Mouse (Mus musculus): Measurements from ENCODE around the gene Fam124a.

The Fam124a gene

DNA sequence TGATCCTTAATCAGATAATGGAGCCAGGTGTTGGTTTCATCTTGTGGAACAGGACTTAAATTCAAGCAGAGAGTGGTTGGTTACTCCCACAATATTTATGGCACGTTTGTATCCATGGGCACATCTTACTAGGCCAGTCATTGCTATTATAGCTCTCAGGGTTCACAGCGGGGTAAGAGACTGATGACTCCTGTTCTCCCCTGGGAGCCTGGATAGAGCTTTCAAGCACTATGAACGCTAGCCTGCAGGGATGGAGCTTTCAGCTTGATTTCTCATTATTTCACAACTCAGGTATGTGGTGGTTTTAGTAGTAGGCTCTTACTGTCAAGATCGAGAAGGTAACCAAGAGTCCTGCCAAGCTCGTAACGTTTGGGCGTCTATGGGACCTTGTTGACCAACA, 100.5 kb downstream of the Fam124a start:
- no peak for DNase-seq (ENCODE audit: low read depth in 2 of 2, low spot score in 2 of 2)

DNA sequence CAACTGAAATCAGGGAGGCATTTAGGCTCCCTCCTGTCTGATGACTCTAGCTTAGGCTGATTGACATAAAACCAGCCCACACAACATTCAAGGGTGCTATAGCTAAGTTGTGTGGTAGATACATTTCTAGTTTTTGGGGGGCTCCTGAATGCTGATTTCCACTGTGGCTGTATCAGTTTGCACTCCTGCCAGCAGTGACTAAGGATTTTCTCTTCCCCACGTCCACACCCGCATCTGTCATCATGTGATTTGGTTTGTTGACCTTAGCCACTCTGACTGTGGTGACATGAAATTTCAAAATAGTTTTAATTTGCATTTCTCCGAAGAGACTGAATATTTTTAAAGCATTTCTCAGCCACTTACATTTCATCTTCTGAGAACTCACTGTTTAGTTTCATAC, 101.9 kb downstream of the Fam124a start:
- no peak for DNase-seq (ENCODE audit: low read depth in 2 of 2, low spot score in 2 of 2)
